Mouse (Mus musculus): Measurements from ENCODE around the gene Klhdc8b. TPM values are rescaled to one million over a fixed set of nuclear protein-coding genes. Genes with fewer than 3 reads are reported as not detected.
A peak's percentile ranks its signal among the peaks of the same experiment; 100 is the strongest.

Klhdc8b gene
- total and polyA plus RNA-seq, 2 experiments from 2014 or later, result 56.5 to 95.6 TPM

DNA sequence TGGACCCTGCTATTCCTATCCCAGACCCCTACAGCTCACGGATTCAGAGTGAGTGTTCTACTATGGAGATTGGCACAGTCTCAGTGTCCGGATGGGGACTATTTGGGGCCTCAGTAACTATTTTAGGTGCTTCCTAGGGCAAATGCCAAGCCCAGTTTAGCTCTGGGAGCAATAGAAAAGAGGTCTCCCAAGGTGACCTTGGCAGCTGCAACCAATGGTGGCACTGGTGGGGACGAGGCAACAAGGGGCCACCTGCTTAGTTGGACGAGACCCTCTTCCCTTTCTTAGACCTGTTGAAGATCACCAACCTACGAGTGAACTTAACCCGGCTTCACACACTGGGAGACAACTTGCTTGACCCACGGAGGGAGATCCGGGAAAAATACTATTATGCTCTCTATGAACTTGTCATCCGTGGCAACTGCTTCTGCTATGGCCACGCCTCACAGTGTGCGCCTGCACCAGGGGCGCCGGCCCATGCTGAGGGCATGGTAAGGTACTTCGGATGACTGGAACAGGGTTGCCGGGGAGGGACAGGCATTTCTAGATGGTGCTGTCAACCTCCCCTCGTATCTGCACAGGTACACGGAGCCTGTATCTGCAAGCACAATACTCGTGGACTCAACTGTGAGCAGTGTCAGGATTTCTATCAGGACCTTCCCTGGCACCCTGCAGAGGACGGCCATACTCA, 20.3 kb upstream of the Klhdc8b start:
- TF ChIP-seq CTCF (IDR thresholded peaks at IDR 0.05; ENCODE audit: low read depth), result no peak
- DNase-seq (no peak), ATAC-seq (no peak)
- Histone ChIP-seq H3K4me2 (ENCODE audit: low read depth) (no peak overlapping the region), H3K4me1 (ENCODE audit: insufficient read depth) (peaks cover 5% of the 10 kb centered on the region; the same call in 1 of the 2 replicates), H3K36me3 (ENCODE audit: insufficient read depth) (no peaks in the 10 kb centered on the region), H3K9ac (no peak overlapping the region), H3K27ac (ENCODE audit: low read depth, low read length) (no peak overlapping the region), H3K27me3 (ENCODE audit: insufficient read depth, low read length) (no peaks in the 10 kb centered on the region), H3K4me3 (ENCODE audit: low read depth, low read length) (no peak overlapping the region), H3K9me3 (ENCODE audit: low read length) (no peaks in the 10 kb centered on the region)
- WGBS, result 89% methylated on average over 19 of the region's 19 CpGs

DNA sequence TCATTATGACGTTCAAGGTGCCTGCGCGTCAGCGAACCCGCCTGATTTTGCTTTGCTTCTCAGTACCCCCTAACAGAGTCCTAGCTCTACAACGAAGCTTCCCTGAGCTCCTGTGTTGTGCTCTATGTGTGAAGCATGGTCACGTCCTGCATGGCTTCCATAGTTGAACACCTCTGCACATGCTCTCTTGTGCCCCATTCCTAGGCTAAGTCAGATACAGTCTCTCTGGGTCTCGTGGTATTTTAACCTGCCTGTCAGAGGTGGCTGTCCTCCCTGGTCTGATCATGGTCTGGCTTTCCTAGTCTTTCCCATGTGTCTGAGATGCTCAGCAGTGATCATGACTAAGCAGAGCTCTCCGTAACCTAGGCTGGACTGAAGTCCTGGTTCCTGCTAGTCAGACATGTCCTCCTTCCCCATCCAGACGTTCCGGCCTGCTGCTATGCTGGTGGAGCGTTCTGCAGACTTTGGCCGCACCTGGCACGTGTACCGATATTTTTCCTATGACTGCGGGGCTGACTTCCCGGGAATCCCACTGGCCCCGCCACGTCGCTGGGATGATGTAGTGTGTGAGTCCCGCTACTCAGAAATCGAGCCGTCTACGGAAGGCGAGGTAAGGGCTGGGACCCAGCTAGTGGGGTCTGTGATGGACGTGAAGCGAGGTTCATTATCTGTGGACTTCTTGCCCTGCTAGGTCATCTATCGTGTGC, 19.6 kb upstream of the Klhdc8b start:
- WGBS, result 93% methylated on average over 28 of the region's 28 CpGs
- H3K4me1 ChIP-seq (ENCODE audit: insufficient read depth), result peaks cover 5% of the 10 kb centered on the region; the same call in 1 of the 2 replicates
- no peaks in the 10 kb centered on the region for H3K27me3 ChIP-seq (ENCODE audit: insufficient read depth, low read length)
- no peak for TF ChIP-seq CTCF (IDR thresholded peaks at IDR 0.05; ENCODE audit: low read depth)
- no peak for DNase-seq
- H3K4me2 ChIP-seq (ENCODE audit: low read depth), result no peak overlapping the region
- H3K9me3 ChIP-seq (ENCODE audit: low read length), result no peaks in the 10 kb centered on the region
- ATAC-seq, result no peak
- no peak overlapping the region for H3K9ac ChIP-seq
- H3K4me3 ChIP-seq (ENCODE audit: low read depth, low read length), result no peak overlapping the region
- H3K27ac ChIP-seq (ENCODE audit: low read depth, low read length), result no peak overlapping the region
- H3K36me3 ChIP-seq (ENCODE audit: insufficient read depth), result no peaks in the 10 kb centered on the region

DNA sequence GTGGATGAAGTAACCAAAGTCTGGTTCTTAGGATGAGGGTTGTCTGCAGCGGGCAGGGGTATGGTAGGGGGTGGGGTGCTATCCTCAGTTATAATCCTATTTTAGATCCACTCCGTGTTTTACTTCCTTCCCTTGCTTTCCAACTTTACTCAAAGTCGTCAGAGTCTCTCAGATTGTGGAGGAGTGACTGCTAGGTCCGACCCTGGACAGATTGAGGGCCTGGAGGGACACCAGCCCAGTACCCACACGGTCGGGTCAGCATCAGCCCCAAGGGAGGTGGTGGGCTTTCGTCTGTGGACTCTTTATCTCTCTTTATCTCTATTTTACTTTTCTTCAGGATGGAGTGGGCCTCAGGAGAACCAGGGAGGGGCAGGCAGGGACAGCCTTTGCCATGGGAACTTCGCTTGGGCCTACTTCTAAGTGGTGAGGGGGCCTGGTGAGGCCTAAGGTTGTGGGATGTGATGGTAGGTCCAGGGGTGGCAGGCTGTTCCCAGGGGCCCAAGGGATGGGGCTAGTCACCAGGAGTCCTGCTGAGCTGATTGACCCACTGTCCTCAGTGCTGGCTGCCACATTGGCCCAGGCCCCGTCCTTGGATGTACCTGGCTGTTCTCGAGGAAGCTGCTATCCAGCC, 18.5 kb upstream of the Klhdc8b start, which contains the start of gene Lamb2:
Gene Lamb2, plus strand, starts transcription at position 16 of the 631 bp plus-strand sequence.
- peak; percentile 61 for DNase-seq
- H3K4me2 ChIP-seq (ENCODE audit: low read depth), result peak within 1 kb of the TSS; percentile 55
- no peaks in the 10 kb centered on the region for H3K9me3 ChIP-seq (ENCODE audit: low read length)
- H3K27ac ChIP-seq (ENCODE audit: low read depth, low read length), result no peak within 1 kb of the TSS
- no peaks in the 10 kb centered on the region for H3K27me3 ChIP-seq (ENCODE audit: insufficient read depth, low read length)
- ATAC-seq, result peak; percentile 63; the same call in 1 of the 2 replicates
- no peaks in the 10 kb centered on the region for H3K36me3 ChIP-seq (ENCODE audit: insufficient read depth)
- peaks cover 5% of the 10 kb centered on the region; the same call in 1 of the 2 replicates for H3K4me1 ChIP-seq (ENCODE audit: insufficient read depth)
- H3K4me3 ChIP-seq (ENCODE audit: low read depth, low read length), result peak within 1 kb of the TSS; percentile 36
- TF ChIP-seq CTCF (IDR thresholded peaks at IDR 0.05; ENCODE audit: low read depth), result no peak
- WGBS, result 5% methylated on average over 10 of the region's 10 CpGs
- H3K9ac ChIP-seq, result 0 out of 2 replicates have a peak within 1 kb of the TSS, but pooled peaks have one; percentile 28

DNA sequence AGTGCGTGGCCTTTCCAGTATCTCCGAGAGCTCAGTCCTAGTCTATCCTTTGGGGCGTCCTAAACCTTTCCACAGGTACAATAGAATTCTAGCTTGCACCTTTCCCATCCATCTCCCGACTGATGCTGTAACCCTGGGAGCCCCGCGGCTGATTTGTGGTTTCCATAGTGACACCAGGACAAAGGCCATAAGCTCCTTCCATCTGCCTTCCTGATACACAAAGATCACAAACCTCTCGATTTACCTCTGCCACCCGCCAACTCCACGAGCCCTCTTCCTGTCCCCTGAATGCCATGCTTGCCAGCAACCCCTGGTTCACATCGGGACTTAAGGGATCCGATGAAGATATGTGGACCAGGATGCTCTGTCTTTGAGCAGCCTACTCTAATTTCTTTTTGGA, 17.9 kb upstream of the Klhdc8b start:
- Histone ChIP-seq H3K36me3 (ENCODE audit: insufficient read depth) (no peaks in the 10 kb centered on the region), H3K27me3 (ENCODE audit: insufficient read depth, low read length) (no peaks in the 10 kb centered on the region), H3K9me3 (ENCODE audit: low read length) (no peaks in the 10 kb centered on the region), H3K4me1 (ENCODE audit: insufficient read depth) (peaks cover 5% of the 10 kb centered on the region; the same call in 1 of the 2 replicates), H3K4me3 (ENCODE audit: low read depth, low read length) (peak overlapping the region; percentile 36; the same call in 1 of the 2 replicates), H3K27ac (ENCODE audit: low read depth, low read length) (no peak overlapping the region), H3K9ac (no peak overlapping the region), H3K4me2 (ENCODE audit: low read depth) (peak overlapping the region; percentile 55)
- ATAC-seq (peak; percentile 6; the same call in 1 of the 2 replicates), DNase-seq (peak; percentile 8)
- WGBS, result 25% methylated on average over 11 of the region's 11 CpGs
- TF ChIP-seq CTCF (IDR thresholded peaks at IDR 0.05; ENCODE audit: low read depth), result no peak

DNA sequence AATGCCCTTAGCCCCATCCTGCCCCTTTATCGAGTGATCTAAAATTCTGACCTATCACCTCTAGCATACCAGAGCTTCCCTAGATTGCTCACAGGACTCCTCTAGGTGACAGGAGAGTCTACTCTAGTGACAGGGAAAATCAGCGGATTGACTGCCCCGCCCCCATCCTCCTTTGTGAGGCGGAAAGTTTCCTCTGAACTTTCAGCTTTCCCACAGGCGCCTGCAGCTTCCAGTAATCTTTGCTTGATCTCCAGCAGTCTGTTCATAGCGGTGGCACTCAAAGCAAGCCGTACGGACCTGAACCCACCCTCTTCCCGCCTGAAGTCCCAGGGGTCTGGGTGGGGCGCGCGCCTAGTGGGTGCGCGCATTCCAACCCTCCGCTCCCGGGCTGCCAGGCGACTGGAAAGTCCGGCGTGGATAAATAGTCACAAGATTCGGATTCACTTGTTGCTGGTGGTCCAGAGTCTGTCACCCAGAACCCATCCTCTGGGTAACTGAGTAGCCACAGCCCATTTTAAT, 17.3 kb upstream of the Klhdc8b start:
- no peaks in the 10 kb centered on the region for H3K9me3 ChIP-seq (ENCODE audit: low read length)
- peaks cover 5% of the 10 kb centered on the region; the same call in 1 of the 2 replicates for H3K4me1 ChIP-seq (ENCODE audit: insufficient read depth)
- no peaks in the 10 kb centered on the region for H3K27me3 ChIP-seq (ENCODE audit: insufficient read depth, low read length)
- no peak overlapping the region for H3K27ac ChIP-seq (ENCODE audit: low read depth, low read length)
- H3K9ac ChIP-seq, result 0 out of 2 replicates have a peak overlapping the region, but pooled peaks have one; percentile 22
- WGBS, result 2% methylated on average over 20 of the region's 20 CpGs
- no peak for TF ChIP-seq CTCF (IDR thresholded peaks at IDR 0.05; ENCODE audit: low read depth)
- H3K4me2 ChIP-seq (ENCODE audit: low read depth), result peak overlapping the region; percentile 55
- H3K36me3 ChIP-seq (ENCODE audit: insufficient read depth), result no peaks in the 10 kb centered on the region
- peak; percentile 66 for ATAC-seq
- DNase-seq, result peak; percentile 61
- H3K4me3 ChIP-seq (ENCODE audit: low read depth, low read length), result peak overlapping the region; percentile 36

DNA sequence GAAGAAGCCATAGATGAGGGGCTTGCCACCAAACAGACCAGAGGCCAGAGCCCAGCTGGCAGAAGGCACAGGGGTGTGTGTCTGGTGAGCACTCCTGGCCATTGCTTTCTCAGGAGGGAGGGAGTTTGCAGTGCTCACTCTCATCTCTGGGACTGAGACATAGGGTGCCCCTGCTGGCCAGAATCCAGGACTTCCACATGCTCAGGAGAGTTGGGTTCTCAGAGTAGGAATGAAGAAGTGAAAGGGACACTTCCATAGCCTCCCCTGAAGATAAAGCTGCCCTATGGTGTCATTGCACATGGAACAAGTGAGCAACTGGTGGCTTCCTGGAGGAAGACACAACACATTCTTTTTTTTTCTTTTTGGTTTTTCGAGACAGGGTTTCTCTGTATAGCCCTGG, 13.1 kb upstream of the Klhdc8b start:
- no peaks in the 10 kb centered on the region for H3K9me3 ChIP-seq (ENCODE audit: low read length)
- no peak overlapping the region for H3K4me2 ChIP-seq (ENCODE audit: low read depth)
- WGBS, result 62% methylated on average over 1 of the region's 1 CpGs
- TF ChIP-seq CTCF (IDR thresholded peaks at IDR 0.05; ENCODE audit: low read depth), result no peak
- no peak overlapping the region for H3K4me3 ChIP-seq (ENCODE audit: low read depth, low read length)
- peaks cover 5% of the 10 kb centered on the region; the same call in 1 of the 2 replicates for H3K4me1 ChIP-seq (ENCODE audit: insufficient read depth)
- DNase-seq (no peak), ATAC-seq (no peak)
- no peaks in the 10 kb centered on the region for H3K36me3 ChIP-seq (ENCODE audit: insufficient read depth)
- no peak overlapping the region for H3K27ac ChIP-seq (ENCODE audit: low read depth, low read length)
- no peak overlapping the region for H3K9ac ChIP-seq
- no peaks in the 10 kb centered on the region for H3K27me3 ChIP-seq (ENCODE audit: insufficient read depth, low read length)

Data from forebrain, postnatal 0 days (tissue).